Mouse (Mus musculus) spleen, embryonic (tissue): ENCODE data around the gene Tgfbi.

ENCODE experiments used
- CTCF ChIA-PET: fragments of 350-600 bp; sonication (Branson Sonifier 250); formaldehyde crosslinking; loops from one replicate; lab custom pipeline; 2022; lab: Charles Lee

The Tgfbi gene

DNA sequence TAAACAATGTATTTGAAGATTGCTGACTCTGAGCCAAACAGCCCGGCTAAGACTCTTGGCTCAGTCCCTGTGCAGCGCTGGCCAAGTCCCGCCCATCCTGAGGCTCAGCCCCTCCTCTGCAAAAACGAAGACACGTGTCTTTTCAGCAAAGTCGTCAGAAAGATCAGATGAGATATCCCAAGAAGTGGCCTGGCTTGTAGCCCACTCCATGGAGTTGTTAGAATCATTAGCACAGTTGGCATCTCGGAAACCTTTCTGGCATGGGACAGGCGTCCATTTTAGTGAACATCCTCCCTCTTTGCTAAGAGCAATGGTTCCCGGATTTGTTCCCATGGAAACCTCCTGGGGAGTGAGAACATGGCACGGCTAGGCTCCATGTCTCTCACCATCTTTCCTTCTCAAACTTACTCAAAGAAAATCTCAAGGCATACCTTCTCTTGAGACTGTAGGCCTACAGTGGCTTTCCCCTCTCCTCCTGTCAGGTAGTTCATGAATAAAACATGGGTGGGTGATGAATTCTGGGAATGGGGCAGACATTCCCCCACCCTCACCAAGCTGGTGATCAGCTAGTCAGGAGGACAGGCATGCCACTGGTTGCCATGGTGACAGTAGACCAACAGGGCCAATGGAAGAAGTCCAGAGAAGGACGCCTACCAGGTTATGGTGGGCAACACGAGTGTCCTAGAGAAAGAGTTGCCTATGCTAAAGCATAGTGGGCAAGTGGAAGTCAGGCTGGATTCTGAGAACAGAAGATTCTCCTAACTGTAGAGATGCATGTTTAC is 11.3 kb upstream of the Tgfbi start:
- CTCF ChIA-PET, result no interaction called here

GRCm38 (mm10) chr13:56599511-56599910 is 9.8 kb upstream of the Tgfbi start:
- CTCF ChIA-PET, result no interaction called here

DNA sequence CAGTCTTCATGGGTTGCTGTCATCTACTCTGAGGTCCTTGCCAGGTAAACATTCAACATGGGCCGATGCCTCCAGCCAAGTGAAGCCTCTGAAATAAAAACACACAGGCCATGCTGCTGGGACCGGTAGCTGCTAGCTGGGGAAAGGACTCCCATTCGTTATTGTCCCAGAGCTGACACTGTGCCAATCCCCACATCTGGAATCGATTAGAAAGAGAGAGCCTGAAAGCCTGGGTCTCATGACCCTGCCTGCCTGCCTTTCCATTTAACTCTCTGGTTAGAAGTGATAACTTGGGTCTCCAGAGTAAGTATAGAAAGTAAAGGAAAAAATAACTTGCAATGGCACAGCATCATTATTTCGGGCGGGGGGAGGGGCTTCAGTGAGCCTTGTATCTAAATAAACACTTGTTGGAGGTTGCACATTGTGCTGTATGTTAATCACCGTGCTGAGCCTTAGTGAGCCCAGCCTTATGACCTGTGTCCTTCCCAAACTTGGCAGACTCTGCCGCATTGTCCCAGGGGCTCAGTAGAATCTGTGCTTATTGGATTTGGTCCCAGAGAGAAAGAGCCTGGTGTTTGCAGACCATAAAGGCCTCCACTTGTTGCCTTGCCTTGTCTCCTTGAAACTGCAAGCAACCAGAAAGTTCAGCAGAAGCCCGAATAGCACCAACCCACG is 9.0 kb upstream of the Tgfbi start:
- CTCF ChIA-PET, result no interaction called here

DNA sequence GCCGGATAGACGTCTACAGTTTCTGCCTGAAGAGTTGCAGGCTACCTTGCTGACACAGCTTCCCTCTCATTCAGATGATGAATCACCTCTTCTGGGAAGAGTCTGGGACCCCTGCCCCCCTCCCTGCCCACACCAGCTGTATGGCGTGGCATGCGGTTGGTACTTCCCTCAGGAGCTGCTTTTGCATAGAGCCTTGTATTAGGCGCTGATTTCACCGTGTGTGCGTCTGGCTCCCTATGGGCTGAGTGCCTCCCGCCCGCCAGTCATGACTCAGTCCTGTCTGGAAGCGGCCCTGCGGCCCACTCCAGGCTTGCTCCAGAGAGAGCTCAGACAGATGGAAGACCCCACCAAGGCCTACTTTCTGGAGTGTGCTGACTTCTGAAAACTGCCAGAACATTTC is 8.1 kb upstream of the Tgfbi start:
- CTCF ChIA-PET, result no interaction called here

- CTCF ChIA-PET, result no interaction called here
Observed at GRCm38 (mm10) chr13:56605503-56605902, 3.8 kb upstream of the Tgfbi start.

DNA sequence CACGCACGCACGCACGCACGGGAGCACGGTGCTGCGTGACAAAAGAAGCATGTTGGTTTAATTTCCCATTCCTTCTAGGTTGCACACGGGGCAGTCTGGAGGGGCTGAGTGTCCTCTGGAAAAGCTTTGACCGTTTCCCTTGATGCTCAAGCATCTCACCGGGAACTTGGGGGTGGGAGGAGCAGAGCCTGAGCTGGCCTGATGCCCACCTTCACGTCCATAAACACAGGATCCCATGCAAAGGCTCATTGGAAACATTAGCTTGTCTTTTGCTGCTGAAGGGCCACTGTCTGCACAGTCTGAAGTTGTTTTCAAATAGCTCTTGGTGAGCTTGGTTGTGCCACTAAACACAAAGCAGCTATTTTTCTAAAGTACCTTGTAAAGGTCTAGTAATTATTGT is 2.6 kb upstream of the Tgfbi start:
- CTCF ChIA-PET, result no interaction called here

DNA sequence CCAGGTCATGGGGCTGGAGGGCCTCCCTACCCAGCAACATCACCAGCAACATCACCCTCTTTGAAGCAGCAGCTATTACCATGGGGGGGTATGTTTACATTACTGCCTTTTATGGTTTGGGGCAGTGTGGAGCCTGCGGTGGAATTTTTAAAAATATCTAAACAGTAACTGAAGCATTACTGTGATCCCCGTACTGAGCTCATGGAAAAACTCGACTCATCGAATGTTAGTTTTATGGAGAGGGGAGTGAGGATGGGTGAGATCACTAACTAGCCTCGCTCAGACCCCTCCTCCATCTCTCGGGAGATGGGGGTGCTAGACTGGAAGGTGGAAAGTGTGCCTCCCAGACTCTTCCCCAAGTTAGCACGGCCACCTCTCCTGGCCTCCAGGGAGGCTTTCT is 2.1 kb upstream of the Tgfbi start:
- CTCF ChIA-PET, result no interaction called here

DNA sequence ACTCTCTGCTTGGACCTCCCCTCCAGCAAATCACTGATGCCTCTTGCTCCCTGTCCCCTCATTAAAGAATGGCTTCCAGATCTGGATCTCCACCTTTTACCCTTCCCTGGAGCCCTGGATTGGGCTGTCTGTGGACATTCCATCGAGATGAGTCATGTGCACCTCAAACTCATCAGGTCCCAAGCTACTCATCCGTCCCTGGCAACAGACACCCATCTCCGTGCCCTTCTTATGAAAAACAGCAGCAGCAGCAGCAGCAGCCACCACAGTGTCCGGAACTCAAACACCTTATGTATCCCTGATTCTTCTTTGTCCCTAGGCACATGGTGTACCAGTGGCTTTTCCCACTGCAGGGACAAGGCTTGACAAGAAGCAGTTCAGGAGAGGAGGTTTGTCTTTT is 1.5 kb upstream of the Tgfbi start:
- CTCF ChIA-PET, result no interaction called here

GRCm38 (mm10) chr13:56611129-56611528 is 1.8 kb downstream of the Tgfbi start:
- CTCF ChIA-PET, result no interaction called here

GRCm38 (mm10) chr13:56611741-56612140 is 2.4 kb downstream of the Tgfbi start:
- CTCF ChIA-PET, result interaction anchor here (0.6 kb wide), 1 partner anchor 91 kb away, joined by 6 read pairs; no protein-coding TSS in a partner anchor

- CTCF ChIA-PET, result interaction anchor here (0.6 kb wide), 1 partner anchor 92 kb away, joined by 6 read pairs; no protein-coding TSS in a partner anchor
Observed at GRCm38 (mm10) chr13:56612331-56612730, 3.0 kb downstream of the Tgfbi start.

- CTCF ChIA-PET, result interaction anchor here (0.7 kb wide), 1 partner anchor 90 kb away, joined by 3 read pairs; no protein-coding TSS in a partner anchor
Observed at GRCm38 (mm10) chr13:56613366-56613998, 4.2 kb downstream of the Tgfbi start.

DNA sequence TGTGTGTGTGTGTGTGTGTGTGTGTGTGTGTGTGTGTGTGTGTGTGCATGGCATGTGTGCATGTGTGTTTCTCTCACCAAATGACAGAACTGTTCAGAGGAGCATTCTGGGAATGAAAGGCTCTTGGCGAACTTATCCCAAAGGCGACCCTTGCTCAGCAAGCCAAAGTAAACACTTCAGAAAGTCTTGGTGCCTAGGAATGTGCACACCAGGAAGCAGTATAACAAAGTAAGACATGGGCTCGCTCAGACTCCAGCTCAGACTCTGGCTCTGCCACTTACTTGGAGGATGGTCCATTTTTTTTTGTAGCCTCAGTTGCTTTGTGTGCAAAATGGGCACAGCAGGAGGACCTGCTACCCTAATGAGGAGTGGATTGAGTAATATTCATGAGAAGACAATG is 5.4 kb downstream of the Tgfbi start:
- CTCF ChIA-PET, result no interaction called here

GRCm38 (mm10) chr13:56615223-56615622 is 5.9 kb downstream of the Tgfbi start:
- CTCF ChIA-PET, result no interaction called here

DNA sequence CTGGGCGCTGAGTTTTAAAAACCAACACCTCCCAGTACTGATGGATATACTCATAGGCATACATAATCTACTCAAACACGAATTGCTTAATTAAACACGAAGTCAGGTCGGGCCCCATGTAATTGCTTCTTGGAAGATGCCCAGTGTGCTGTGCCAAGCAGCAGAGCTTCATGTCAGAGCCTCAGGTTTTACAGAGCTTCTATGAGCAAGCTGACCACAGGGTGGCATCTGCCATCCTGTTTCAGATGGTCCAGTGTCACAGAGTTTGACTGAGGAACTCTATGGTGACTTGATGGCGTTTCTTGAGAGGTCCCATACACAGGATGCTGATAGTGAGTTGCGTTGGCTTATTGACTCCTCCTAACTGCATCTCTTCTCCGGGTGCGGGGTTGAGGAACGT is 6.5 kb downstream of the Tgfbi start:
- CTCF ChIA-PET, result no interaction called here

- CTCF ChIA-PET, result no interaction called here
Observed at GRCm38 (mm10) chr13:56616386-56616785, 7.1 kb downstream of the Tgfbi start.

DNA sequence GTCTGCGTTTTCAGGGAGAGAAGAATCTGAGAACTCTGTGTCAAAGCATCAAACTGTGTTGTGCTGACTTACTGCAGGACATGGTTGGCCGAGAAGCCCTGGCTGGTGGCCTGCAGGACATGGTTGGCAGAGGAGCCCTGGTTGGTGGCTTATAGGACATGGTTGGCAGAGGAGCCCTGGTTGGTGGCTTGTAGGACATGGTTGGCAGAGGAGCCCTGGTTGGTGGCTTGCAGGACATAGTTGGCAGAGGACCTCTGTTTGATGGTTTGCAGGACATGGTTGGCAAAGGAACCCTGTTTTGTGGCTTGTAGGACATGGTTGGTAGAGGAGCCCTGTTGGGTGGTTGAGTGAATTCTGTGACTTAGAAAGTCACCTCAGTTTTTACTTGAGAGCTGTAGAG is 7.9 kb downstream of the Tgfbi start:
- CTCF ChIA-PET, result no interaction called here

DNA sequence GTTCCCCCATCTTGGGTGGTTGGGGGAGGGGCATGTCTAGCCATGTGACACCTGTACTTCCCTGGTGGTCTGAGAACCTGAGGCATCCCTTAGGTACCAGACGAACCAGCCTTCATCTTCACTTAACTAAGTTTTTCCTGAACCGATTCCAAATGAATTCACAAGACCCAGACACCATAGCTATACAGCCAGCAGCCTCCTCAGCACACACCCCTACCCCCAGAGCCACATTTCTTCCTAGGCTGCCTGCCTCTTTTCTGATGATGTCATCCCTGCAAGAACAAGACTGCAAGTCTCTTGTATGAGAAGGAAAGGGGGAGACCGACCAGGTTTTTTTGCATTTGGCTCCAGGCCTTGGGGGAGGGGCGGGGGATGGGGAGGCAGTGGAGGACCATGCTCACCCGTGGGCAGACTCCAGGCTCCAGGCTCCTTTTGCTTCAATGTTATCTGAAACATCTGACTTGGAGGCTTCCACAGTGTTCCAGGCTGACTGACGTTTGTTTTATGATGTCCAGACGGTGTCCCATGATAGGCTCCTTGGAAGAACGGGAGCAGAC is 13.0 kb downstream of the Tgfbi start:
- CTCF ChIA-PET, result interaction anchor here (0.5 kb wide), 1 partner anchor 12 kb away, joined by 3 read pairs; no protein-coding TSS in a partner anchor

- CTCF ChIA-PET, result no interaction called here
Observed at GRCm38 (mm10) chr13:56626524-56626923, 17.2 kb downstream of the Tgfbi start.

- CTCF ChIA-PET, result no interaction called here
Observed at GRCm38 (mm10) chr13:56630081-56630480, 20.8 kb downstream of the Tgfbi start.

DNA sequence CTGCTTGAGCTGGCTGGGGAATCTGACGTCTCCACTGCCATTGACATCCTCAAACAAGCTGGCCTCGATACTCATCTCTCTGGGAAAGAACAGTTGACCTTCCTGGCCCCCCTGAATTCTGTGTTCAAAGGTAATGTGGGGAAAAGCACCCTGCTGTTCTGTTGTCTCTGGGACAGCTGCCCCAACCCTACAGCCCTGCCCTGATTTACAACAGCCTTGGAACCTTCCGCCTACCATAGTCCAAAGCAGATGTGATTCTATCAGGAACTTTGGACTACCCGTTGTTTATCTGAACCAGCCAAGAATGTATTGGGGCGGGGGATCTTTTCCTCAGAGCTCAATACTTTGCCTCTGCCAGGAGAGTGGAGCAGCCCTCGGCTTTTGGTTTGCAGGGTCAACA is 21.2 kb downstream of the Tgfbi start:
- CTCF ChIA-PET, result no interaction called here

GRCm38 (mm10) chr13:56631332-56631731 is 22.0 kb downstream of the Tgfbi start:
- CTCF ChIA-PET, result no interaction called here
